Mouse (Mus musculus): Measurements from ENCODE around the gene Lst1.

Lst1 gene

GRCm38 (mm10) chr17:35158850-35159593 is 29.2 kb downstream of the Lst1 start:
- no peak for DNase-seq (ENCODE audit: low spot score)

GRCm38 (mm10) chr17:35157661-35158175 is 30.5 kb downstream of the Lst1 start:
- DNase-seq (ENCODE audit: low spot score) = no peak

GRCm38 (mm10) chr17:35157254-35157653 is 31.0 kb downstream of the Lst1 start:
- DNase-seq (ENCODE audit: low spot score) = no peak

GRCm38 (mm10) chr17:35156461-35157200 is 31.6 kb downstream of the Lst1 start:
- DNase-seq (ENCODE audit: low spot score) = no peak

GRCm38 (mm10) chr17:35155451-35155850 is 32.8 kb downstream of the Lst1 start:
- DNase-seq (ENCODE audit: low spot score) = no peak

- DNase-seq (ENCODE audit: low spot score) = no peak
Measured at GRCm38 (mm10) chr17:35154616-35155015, 33.6 kb downstream of the Lst1 start.

- DNase-seq (ENCODE audit: low spot score) = no peak
Measured at GRCm38 (mm10) chr17:35153931-35154330, 34.3 kb downstream of the Lst1 start.

GRCm38 (mm10) chr17:35153077-35153476 is 35.2 kb downstream of the Lst1 start:
- DNase-seq (ENCODE audit: low spot score) = no peak

- no peak for DNase-seq (ENCODE audit: low spot score)
Measured at GRCm38 (mm10) chr17:35152121-35152520, 36.1 kb downstream of the Lst1 start.

GRCm38 (mm10) chr17:35147922-35148639 is 40.2 kb downstream of the Lst1 start:
- no peak for DNase-seq (ENCODE audit: low spot score)

GRCm38 (mm10) chr17:35147348-35147747 is 40.9 kb downstream of the Lst1 start:
- no peak for DNase-seq (ENCODE audit: low spot score)

- DNase-seq (ENCODE audit: low spot score) = no peak
Measured at GRCm38 (mm10) chr17:35146139-35146538, 42.1 kb downstream of the Lst1 start.

- DNase-seq (ENCODE audit: low spot score) = no peak
Measured at GRCm38 (mm10) chr17:35141971-35142370, 46.3 kb downstream of the Lst1 start.

GRCm38 (mm10) chr17:35140490-35140996 is 47.7 kb downstream of the Lst1 start:
- DNase-seq (ENCODE audit: low spot score) = no peak

- DNase-seq (ENCODE audit: low spot score) = no peak
Measured at GRCm38 (mm10) chr17:35139269-35139668, 49.0 kb downstream of the Lst1 start.

GRCm38 (mm10) chr17:35135591-35136320 is 52.5 kb downstream of the Lst1 start:
- no peak for DNase-seq (ENCODE audit: low spot score)
